Mouse (Mus musculus) bone marrow, adult 2 months (tissue): ENCODE results near the gene Ppfia1. TPM values are rescaled to one million over a fixed set of nuclear protein-coding genes. Genes with fewer than 3 reads are reported as not detected.

Experiments used
- H3K27ac ChIP-seq: fragments of 200-500 bp; 2 replicates; pipeline ENCODE4 v1.5.1; 2012; ENCODE audit warnings: low read depth, mild to moderate bottlenecking, control low read depth, inconsistent platforms, low read length; ENCODE audit not compliant: control insufficient read depth, poor library complexity, insufficient read depth
- H3K4me1 ChIP-seq: fragments of 200-500 bp; 2 replicates; pipeline ENCODE4 v1.6.1; 2011; ENCODE audit warnings: low read length; ENCODE audit not compliant: control insufficient read depth, insufficient read depth
- H3K4me3 ChIP-seq: fragments of 200-500 bp; replicated peaks from 2 replicates; pipeline ENCODE3; 2011; ENCODE audit warnings: mild to moderate bottlenecking, low read depth, low read length, control low read depth; ENCODE audit not compliant: control insufficient read depth
- CTCF ChIP-seq: fragments of 200-500 bp; IDR thresholded peaks from 2 replicates; pipeline ENCODE4 v1.5.1; 2011; ENCODE audit warnings: low read length, control low read depth; ENCODE audit not compliant: control insufficient read depth, insufficient read depth
- POLR2A ChIP-seq: fragments of 200-500 bp; IDR thresholded peaks from 2 replicates; pipeline ENCODE4 v1.6.1; 2011; ENCODE audit warnings: low read depth, mild to moderate bottlenecking, control low read depth, low read length, borderline replicate concordance; ENCODE audit not compliant: control insufficient read depth
- WGBS: fragments of 180-500 bp; shearing (Covaris S2); methylation state at CpG from one replicate; pipeline ENCODE4 v1.1.7; 2018; 5-methylcytosine and 5-hydroxymethylcytosine counted together
- polyA plus RNA-seq: library from polyadenylated mRNA; stranded (reverse); fragments of >200 nt; gene quantifications from 2 replicates; pipeline ENCODE4 v1.2.4, GENCODE M21; 2011; ENCODE audit warnings: low replicate concordance; ENCODE audit not compliant: missing spikeins, insufficient read depth, insufficient read length

Ppfia1 gene
- polyA plus RNA-seq, 1 experiment = 32.8 TPM

DNA sequence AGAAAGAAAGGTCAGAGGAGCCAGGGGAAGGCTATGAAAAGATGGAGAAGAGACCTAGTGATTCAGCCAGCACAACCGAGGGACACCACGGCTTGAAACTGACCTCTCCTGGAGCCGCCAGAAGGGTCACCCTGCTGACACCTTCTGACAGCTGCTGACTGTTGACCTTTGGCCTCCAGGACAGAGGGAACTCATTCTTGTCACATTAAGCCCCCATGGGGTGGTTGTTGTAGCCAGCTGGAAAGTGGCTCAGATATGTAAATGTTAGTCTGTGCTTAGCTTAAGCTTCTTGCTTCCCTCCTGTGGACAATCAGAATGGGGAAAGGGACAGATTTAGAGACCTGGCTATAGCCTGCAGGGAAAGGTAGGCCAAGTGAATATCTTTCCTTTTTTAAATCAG is 8.5 kb upstream of the Ppfia1 start:
- Histone ChIP-seq H3K4me1 (no peaks in the 10 kb centered on the region; the same call in 1 of the 2 replicates), H3K27ac (no peak overlapping the region), H3K4me3 (no peak overlapping the region)
- WGBS = 86% methylated on average over 3 of the region's 3 CpGs
- TF ChIP-seq POLR2A (no peak), CTCF (no peak)

DNA sequence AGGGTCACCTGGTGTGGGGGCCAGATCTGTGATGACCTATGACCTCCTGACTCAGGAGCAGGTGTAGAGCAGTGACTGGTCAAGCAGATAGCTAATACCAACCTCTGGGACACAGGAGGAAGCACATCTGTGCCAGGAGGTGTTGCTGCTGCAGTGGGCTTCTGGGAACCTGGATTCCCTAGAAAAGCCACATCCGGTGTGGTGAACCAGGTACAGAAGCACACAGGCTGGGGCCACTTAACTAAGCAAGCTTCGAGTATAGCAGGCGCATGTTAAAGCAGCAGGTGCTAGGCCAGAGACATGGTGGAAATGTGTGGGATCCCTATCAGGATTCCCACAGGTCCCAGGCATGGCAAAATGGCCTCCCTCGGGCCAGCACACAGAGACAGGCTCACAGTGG is 7.1 kb upstream of the Ppfia1 start:
- Histone ChIP-seq H3K4me1 (no peaks in the 10 kb centered on the region), H3K4me3 (no peak overlapping the region), H3K27ac (no peak overlapping the region)
- 72% methylated on average over 4 of the region's 4 CpGs for WGBS
- TF ChIP-seq POLR2A (no peak), CTCF (no peak)

DNA sequence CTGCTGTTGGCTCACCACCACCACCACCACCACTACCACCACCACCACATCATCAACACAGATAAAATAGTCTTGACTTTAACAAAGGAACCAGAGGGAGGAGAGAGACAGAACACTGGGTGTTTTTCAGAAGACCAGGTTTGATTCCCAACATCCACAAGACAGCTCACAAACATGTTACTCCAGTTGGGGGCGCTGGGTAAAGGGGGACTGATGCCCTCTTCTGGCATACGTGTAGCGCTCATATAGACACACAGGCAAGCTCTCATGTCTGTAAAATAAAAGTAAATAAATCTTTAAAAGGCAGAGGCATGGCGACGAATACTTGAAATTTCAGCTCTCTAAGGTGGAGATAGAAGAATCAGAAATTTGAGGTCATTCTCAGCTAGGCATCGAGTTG is 5.0 kb upstream of the Ppfia1 start:
- 44% methylated on average over 6 of the region's 6 CpGs for WGBS
- no peak overlapping the region for H3K27ac ChIP-seq
- no peak for TF ChIP-seq POLR2A
- TF ChIP-seq CTCF = no peak
- no peak overlapping the region for H3K4me3 ChIP-seq
- H3K4me1 ChIP-seq = no peaks in the 10 kb centered on the region; the same call in 1 of the 2 replicates

GRCm38 (mm10) chr7:144554123-144554472 is 569 bp upstream of the Ppfia1 start:
- peak overlapping the region; percentile 79 for H3K4me3 ChIP-seq
- no peaks in the 10 kb centered on the region; the same call in 1 of the 2 replicates for H3K4me1 ChIP-seq
- TF ChIP-seq CTCF = no peak
- no peak for TF ChIP-seq POLR2A
- WGBS = 30% methylated on average over 8 of the region's 8 CpGs
- no peak overlapping the region for H3K27ac ChIP-seq

DNA sequence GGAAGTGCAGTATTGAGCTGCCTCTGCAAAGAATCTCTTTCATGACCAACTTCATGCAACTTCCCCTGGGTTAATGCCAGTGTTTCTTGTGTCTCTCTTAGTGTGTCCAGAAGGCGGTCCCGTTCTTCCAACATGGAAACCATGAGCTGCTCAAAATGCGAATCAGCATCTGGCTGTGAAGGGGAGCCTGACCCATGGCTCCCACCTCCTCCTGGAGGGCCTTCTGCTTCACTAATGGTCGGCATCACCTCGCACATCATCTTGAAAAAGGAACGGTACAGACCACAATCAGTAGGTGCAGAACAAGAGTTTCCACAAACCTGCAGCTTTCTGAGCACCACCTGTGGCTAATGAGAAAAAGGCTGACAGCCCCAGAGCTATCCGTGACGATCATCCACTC is 1.3 kb downstream of the Ppfia1 start:
- Histone ChIP-seq H3K27ac (no peak overlapping the region), H3K4me3 (no peak overlapping the region), H3K4me1 (no peaks in the 10 kb centered on the region; the same call in 1 of the 2 replicates)
- TF ChIP-seq POLR2A = no peak
- TF ChIP-seq CTCF = no peak
- 85% methylated on average over 8 of the region's 8 CpGs for WGBS

- Histone ChIP-seq H3K4me1 (no peaks in the 10 kb centered on the region; the same call in 1 of the 2 replicates), H3K4me3 (no peak overlapping the region), H3K27ac (no peak overlapping the region)
- no peak for TF ChIP-seq POLR2A
- no peak for TF ChIP-seq CTCF
- WGBS = 17% methylated on average over 1 of the region's 1 CpGs
Observed at GRCm38 (mm10) chr7:144550811-144551210, 2.7 kb downstream of the Ppfia1 start.

DNA sequence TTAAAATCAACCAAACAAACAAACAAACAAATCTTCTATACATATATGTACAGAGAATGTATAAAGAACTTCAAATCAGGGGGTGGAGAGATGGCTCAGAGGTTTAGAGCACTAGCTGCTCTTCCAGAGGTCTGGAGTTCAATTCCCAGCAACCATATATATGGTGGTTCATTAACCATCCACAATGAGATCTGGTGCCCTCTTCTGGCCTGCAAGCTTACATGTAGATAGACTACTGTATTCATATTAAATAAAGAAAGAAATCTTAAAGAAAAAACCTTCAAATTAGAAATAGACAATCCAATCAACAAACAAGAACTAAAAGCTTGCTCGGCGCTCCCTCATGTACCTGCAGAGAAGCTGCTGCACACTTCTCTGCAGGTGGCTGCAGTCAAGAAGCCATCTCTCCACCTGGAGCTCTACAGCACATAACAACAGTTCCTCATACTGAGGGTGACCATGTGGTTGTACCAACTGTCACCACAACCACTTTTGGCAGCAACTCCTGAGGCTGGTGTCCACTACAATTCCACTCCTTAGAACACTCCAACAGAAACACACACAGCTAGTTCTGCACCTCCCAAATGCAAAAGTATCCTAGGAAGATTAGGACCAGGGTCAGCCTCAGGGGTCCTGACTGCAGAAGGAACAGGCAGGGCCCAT is 3.5 kb downstream of the Ppfia1 start:
- Histone ChIP-seq H3K27ac (no peak overlapping the region), H3K4me3 (no peak overlapping the region), H3K4me1 (no peaks in the 10 kb centered on the region; the same call in 1 of the 2 replicates)
- 91% methylated on average over 2 of the region's 2 CpGs for WGBS
- TF ChIP-seq CTCF = no peak
- no peak for TF ChIP-seq POLR2A

DNA sequence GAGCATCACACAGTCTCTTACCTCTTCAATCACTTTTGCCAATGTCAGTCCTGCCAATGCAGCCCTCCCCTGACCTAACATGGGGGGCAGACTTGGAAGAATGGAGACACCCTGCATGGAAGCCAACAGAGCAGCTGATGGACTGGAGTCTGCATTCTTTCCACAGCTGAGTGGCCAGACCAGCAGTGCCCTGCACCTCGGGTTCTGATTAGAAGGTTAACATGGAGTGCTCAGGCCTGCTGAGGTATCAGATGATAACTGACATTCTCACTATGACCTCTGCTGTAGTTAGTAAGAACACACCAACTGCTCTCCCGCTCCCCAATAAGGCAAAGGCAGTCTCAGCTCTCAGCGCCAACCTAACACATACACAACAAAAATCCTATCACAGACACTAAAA is 8.3 kb downstream of the Ppfia1 start:
- TF ChIP-seq CTCF (no peak), POLR2A (no peak)
- 85% methylated on average over 3 of the region's 3 CpGs for whole genome bisulfite sequencing
- H3K4me1 ChIP-seq = no peaks in the 10 kb centered on the region
- H3K4me3 ChIP-seq = no peak overlapping the region
- no peak overlapping the region for H3K27ac ChIP-seq

DNA sequence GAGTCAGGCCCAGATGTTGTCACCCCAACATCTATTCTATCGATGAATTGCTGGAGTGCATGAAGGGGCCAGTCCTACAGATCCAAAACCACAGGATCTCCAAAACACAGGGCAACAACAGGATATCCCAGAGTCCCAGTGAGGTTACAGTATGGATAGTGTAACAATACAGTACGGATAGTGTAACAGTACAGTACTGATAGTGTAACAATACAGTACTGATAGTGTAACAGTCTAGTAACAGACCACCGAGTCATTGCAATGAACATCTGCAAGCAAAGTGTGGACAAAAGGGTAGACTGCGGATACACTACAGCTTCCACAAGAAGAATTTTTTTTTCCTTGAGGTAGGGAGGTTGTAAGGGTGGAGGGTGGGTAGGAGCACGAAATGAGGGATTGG is 12.2 kb downstream of the Ppfia1 start:
- no peak for TF ChIP-seq CTCF
- TF ChIP-seq POLR2A = no peak
- no peak overlapping the region for H3K27ac ChIP-seq
- no peaks in the 10 kb centered on the region; the same call in 1 of the 2 replicates for H3K4me1 ChIP-seq
- WGBS = 77% methylated on average over 5 of the region's 5 CpGs
- H3K4me3 ChIP-seq = no peak overlapping the region
